Mouse (Mus musculus) ES-CJ7 (cell line): ENCODE data around the gene Hyal3.

Experiments
- DNase-seq: peaks from one replicate; pipeline ENCODE4 v3.0.0; 2011; ENCODE audit warnings: low read depth, low spot score

The Hyal3 gene

GRCm38 (mm10) chr9:107634406-107635278 is 54.0 kb downstream of the Hyal3 start:
- DNase-seq, result peak; percentile 48

GRCm38 (mm10) chr9:107635279-107636028 is 54.8 kb downstream of the Hyal3 start, which contains the start of gene Gnai2:
TSS of gene Gnai2 (minus strand) at chr9:107635367.
- DNase-seq, result peak; percentile 98
